Mouse (Mus musculus) stomach, embryonic 16.5 days (tissue): ENCODE data around the gene Ostm1. TPM values are rescaled to one million over a fixed set of nuclear protein-coding genes. Genes with fewer than 3 reads are reported as not detected.

Source experiments
- ATAC-seq: fragments of 200-750 bp; cut with Nextera tagmentation; 2 replicates; pipeline ENCODE4 v1.8.0; 2017; ENCODE audit warnings: moderate number of reproducible peaks, moderate TSS enrichment; ENCODE audit not compliant: insufficient read depth, low FRiP score
- H3K27ac ChIP-seq: fragments of 300-500 bp; sonication (generic); 2 replicates; pipeline ENCODE4 v1.5.1; 2014; ENCODE audit warnings: low read length
- H3K27me3 ChIP-seq: fragments of 300-500 bp; sonication (generic); 2 replicates; pipeline ENCODE4 v1.6.1; 2014; ENCODE audit warnings: low read length, control low read depth, mixed read lengths; ENCODE audit not compliant: control insufficient read depth, insufficient read depth
- H3K36me3 ChIP-seq: fragments of 300-500 bp; sonication (generic); 2 replicates; pipeline ENCODE4 v1.6.1; 2014; ENCODE audit warnings: low read length; ENCODE audit not compliant: control insufficient read depth, insufficient read depth
- H3K4me1 ChIP-seq: fragments of 300-500 bp; sonication (generic); 2 replicates; pipeline ENCODE4 v1.6.1; 2014; ENCODE audit warnings: low read length, control low read depth, mixed read lengths; ENCODE audit not compliant: control insufficient read depth, insufficient read depth
- H3K4me2 ChIP-seq: fragments of 300-500 bp; sonication (generic); 2 replicates; pipeline ENCODE4 v1.6.1; 2014; ENCODE audit warnings: low read depth, low read length, mixed read lengths
- H3K4me3 ChIP-seq: fragments of 300-500 bp; sonication (generic); replicated peaks from 2 replicates; pipeline ENCODE4 v1.5.1; 2014; ENCODE audit warnings: mild to moderate bottlenecking, low read length
- H3K9ac ChIP-seq: fragments of 300-500 bp; sonication (generic); 2 replicates; pipeline ENCODE4 v1.6.1; 2014; ENCODE audit warnings: low read length
- H3K9me3 ChIP-seq: fragments of 300-500 bp; sonication (generic); replicated peaks from 2 replicates; pipeline ENCODE4 v1.6.1; 2016; ENCODE audit warnings: low read length, control low read depth; ENCODE audit not compliant: control insufficient read depth
- WGBS: fragments of 180-500 bp; shearing (Covaris S2); extraction: QIAGEN DNeasy Blood & Tissue Kit; methylation state at CpG from one replicate; pipeline ENCODE4 v1.1.7; 2014; 5-methylcytosine and 5-hydroxymethylcytosine counted together
- polyA plus RNA-seq: library from polyadenylated mRNA; unstranded; fragments of >200 nt; fragmentation: Nextera tagmentation; extraction: Ambion mirVana; gene quantifications from 2 replicates; pipeline ENCODE4 v1.2.1, GENCODE M21; 2015

The Ostm1 gene
- polyA plus RNA-seq, 1 experiment from 2014 or later = 13.8 TPM

GRCm38 (mm10) chr10:42646340-42646739 lies 62.7 kb downstream of the Ostm1 start:
- H3K27ac ChIP-seq = no peak overlapping the region
- no peaks in the 10 kb centered on the region for H3K27me3 ChIP-seq
- H3K36me3 ChIP-seq = no peaks in the 10 kb centered on the region
- WGBS = 45% methylated on average over 4 of the region's 4 CpGs
- H3K4me3 ChIP-seq = no peak overlapping the region
- no peaks in the 10 kb centered on the region for H3K4me1 ChIP-seq
- no peak for ATAC-seq
- no peak overlapping the region for H3K4me2 ChIP-seq
- no peaks in the 10 kb centered on the region for H3K9me3 ChIP-seq
- H3K9ac ChIP-seq = no peak overlapping the region

- Histone ChIP-seq H3K4me3 (no peak overlapping the region), H3K27ac (no peak overlapping the region), H3K4me2 (no peak overlapping the region), H3K9ac (no peak overlapping the region), H3K27me3 (no peaks in the 10 kb centered on the region), H3K4me1 (no peaks in the 10 kb centered on the region), H3K36me3 (no peaks in the 10 kb centered on the region), H3K9me3 (0 out of 2 replicates have a peak, but pooled peaks cover 3% of the 10 kb centered on the region)
- ATAC-seq = no peak
- 72% methylated on average over 2 of the region's 2 CpGs for WGBS
Measured at GRCm38 (mm10) chr10:42661916-42662315, 78.3 kb downstream of the Ostm1 start.

DNA sequence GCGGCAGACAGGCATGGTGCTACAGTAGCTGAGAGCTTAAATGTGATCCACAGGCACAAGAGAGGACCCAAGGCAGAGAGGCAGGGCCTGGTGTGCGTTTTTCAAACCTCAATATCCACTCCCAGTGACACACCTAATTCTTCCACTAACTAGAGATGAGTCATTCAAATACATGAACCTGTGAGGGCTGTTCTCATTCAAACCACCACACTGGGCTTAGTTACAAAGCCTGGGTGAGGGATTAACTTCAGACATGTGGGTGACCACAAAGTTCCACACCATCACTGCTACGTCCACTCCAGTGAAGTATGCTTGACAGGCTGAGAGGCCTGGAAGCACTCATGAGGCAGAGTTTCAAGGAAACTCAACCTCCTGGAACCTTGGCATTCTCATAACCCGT lies 86.3 kb downstream of the Ostm1 start:
- ATAC-seq = no peak
- H3K9me3 ChIP-seq = no peaks in the 10 kb centered on the region
- no peaks in the 10 kb centered on the region for H3K27me3 ChIP-seq
- H3K27ac ChIP-seq = no peak overlapping the region
- H3K36me3 ChIP-seq = no peaks in the 10 kb centered on the region
- no peak overlapping the region for H3K4me2 ChIP-seq
- no peaks in the 10 kb centered on the region for H3K4me1 ChIP-seq
- 82% methylated on average over 4 of the region's 4 CpGs for WGBS
- no peak overlapping the region for H3K4me3 ChIP-seq
- H3K9ac ChIP-seq = no peak overlapping the region

GRCm38 (mm10) chr10:42672798-42673197 lies 89.2 kb downstream of the Ostm1 start:
- 75% methylated on average over 3 of the region's 3 CpGs for WGBS

GRCm38 (mm10) chr10:42675571-42675970 lies 91.9 kb downstream of the Ostm1 start:
- Histone ChIP-seq H3K4me2 (no peak overlapping the region), H3K4me1 (peaks cover 3% of the 10 kb centered on the region; the same call in 1 of the 2 replicates), H3K27me3 (no peaks in the 10 kb centered on the region), H3K36me3 (no peaks in the 10 kb centered on the region), H3K27ac (no peak overlapping the region), H3K9me3 (no peaks in the 10 kb centered on the region), H3K4me3 (no peak overlapping the region), H3K9ac (no peak overlapping the region)
- no peak for ATAC-seq
- WGBS = 76% methylated on average over 4 of the region's 4 CpGs

More at GRCm38 (mm10) chr10:42672798-42673197, 89.2 kb downstream of the Ostm1 start:
- Histone ChIP-seq H3K9ac (no peak overlapping the region), H3K27me3 (no peaks in the 10 kb centered on the region), H3K9me3 (no peaks in the 10 kb centered on the region), H3K4me1 (no peaks in the 10 kb centered on the region), H3K36me3 (no peaks in the 10 kb centered on the region), H3K4me3 (no peak overlapping the region), H3K27ac (no peak overlapping the region), H3K4me2 (no peak overlapping the region)
- ATAC-seq = no peak

DNA sequence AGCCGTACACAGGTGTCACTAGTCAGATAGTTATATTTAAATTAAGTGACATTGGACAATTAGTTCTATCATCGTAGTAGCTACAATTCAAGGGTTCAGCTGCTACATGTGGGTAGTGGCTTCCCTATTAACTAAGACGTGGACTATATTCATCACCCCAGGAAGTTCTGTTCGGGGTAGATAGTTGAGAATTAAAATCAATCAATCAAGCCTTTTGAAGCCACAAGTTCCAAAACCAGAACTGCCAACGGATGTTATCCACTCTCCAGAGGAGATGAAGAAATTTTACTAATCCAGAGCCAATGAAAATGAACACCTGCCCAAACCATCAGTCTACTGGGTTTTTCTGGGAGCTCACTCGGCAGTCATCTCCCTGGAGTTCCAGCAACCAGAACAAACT lies 94.7 kb downstream of the Ostm1 start:
- H3K27ac ChIP-seq = no peak overlapping the region
- H3K9me3 ChIP-seq = no peaks in the 10 kb centered on the region
- peak overlapping the region; percentile 81 for H3K4me2 ChIP-seq
- H3K27me3 ChIP-seq = no peaks in the 10 kb centered on the region
- 46% methylated on average over 6 of the region's 6 CpGs for WGBS
- peaks cover 6% of the 10 kb centered on the region; the same call in 1 of the 2 replicates for H3K4me1 ChIP-seq
- peak overlapping the region; percentile 79 for H3K9ac ChIP-seq
- H3K36me3 ChIP-seq = no peaks in the 10 kb centered on the region
- peak overlapping the region; percentile 98 for H3K4me3 ChIP-seq
- no peak for ATAC-seq

DNA sequence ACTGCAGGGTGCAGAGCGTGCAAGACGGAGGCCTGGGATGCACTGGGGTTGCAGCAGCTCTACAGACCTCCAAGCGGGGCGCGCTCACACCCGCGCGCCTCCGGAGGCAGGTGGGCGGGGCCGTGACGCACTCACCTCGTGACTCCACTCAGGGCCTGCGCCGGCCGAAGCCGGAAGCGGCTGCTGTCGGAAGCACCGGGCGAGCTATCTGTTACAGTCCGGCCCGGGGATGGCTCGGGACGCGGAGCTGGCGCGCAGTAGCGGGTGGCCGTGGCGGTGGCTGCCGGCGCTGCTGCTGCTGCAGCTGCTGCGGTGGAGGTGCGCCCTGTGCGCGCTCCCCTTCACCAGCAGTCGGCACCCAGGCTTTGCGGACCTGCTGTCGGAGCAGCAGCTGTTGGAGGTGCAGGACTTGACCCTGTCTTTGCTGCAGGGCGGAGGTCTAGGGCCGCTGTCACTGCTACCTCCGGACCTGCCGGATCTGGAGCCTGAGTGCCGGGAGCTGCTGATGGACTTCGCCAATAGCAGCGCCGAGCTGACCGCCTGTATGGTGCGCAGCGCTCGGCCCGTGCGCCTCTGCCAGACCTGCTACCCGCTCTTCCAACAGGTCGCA lies 95.2 kb downstream of the Ostm1 start:
- no peak overlapping the region for H3K27ac ChIP-seq
- ATAC-seq = peak; percentile 96
- peaks cover 6% of the 10 kb centered on the region; the same call in 1 of the 2 replicates for H3K4me1 ChIP-seq
- H3K9me3 ChIP-seq = no peaks in the 10 kb centered on the region
- H3K4me2 ChIP-seq = peak overlapping the region; percentile 81
- H3K4me3 ChIP-seq = peak overlapping the region; percentile 98
- H3K36me3 ChIP-seq = no peaks in the 10 kb centered on the region
- H3K9ac ChIP-seq = peak overlapping the region; percentile 79
- H3K27me3 ChIP-seq = no peaks in the 10 kb centered on the region
- WGBS = under 1% methylated on average over 56 of the region's 56 CpGs

DNA sequence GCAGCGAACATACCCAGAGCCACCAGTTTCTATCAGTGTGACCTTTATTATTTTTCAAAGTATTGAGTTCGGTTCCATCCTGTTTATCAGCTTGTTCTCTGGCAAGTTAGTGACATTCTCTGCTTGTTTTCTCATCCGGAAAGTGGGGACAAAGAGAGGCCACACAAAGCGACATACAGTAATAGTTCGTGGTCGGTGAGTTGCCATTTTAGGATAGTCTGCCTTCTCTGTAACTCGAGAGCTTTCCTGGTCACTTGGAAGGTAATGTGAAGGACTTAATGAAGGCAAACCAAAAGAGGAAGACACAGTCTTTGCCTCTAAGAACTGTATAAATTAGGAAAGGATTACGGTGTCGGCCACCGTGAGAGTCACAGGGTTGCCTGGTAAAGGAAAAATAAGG lies 96.0 kb downstream of the Ostm1 start:
- H3K4me2 ChIP-seq = peak overlapping the region; percentile 81
- H3K9ac ChIP-seq = peak overlapping the region; percentile 79
- peaks cover 6% of the 10 kb centered on the region; the same call in 1 of the 2 replicates for H3K4me1 ChIP-seq
- no peaks in the 10 kb centered on the region for H3K9me3 ChIP-seq
- H3K27me3 ChIP-seq = no peaks in the 10 kb centered on the region
- ATAC-seq = no peak
- peak overlapping the region; percentile 98 for H3K4me3 ChIP-seq
- H3K27ac ChIP-seq = no peak overlapping the region
- WGBS = 12% methylated on average over 10 of the region's 10 CpGs
- no peaks in the 10 kb centered on the region for H3K36me3 ChIP-seq

GRCm38 (mm10) chr10:42680582-42681001 lies 97.0 kb downstream of the Ostm1 start:
- H3K36me3 ChIP-seq = no peaks in the 10 kb centered on the region
- peaks cover 6% of the 10 kb centered on the region; the same call in 1 of the 2 replicates for H3K4me1 ChIP-seq
- no peak overlapping the region for H3K4me2 ChIP-seq
- H3K27me3 ChIP-seq = no peaks in the 10 kb centered on the region
- H3K4me3 ChIP-seq = no peak overlapping the region
- no peak overlapping the region for H3K27ac ChIP-seq
- no peak for ATAC-seq
- WGBS = 16% methylated on average over 6 of the region's 6 CpGs
- H3K9ac ChIP-seq = no peak overlapping the region
- H3K9me3 ChIP-seq = no peaks in the 10 kb centered on the region
